Mouse (Mus musculus) stomach, postnatal 0 days (tissue): ENCODE data around the gene Ccdc194. TPM values are rescaled to one million over a fixed set of nuclear protein-coding genes. Genes with fewer than 3 reads are reported as not detected.

Source experiments
- ATAC-seq: fragments of 200-750 bp; cut with Nextera tagmentation; 2 replicates; pipeline ENCODE4 v1.8.0; 2017; ENCODE audit not compliant: low FRiP score, low TSS enrichment
- DNase-seq: peaks from one replicate; pipeline ENCODE4 v3.0.0-alpha.2; 2016; ENCODE audit warnings: low spot score
- H3K27ac ChIP-seq: fragments of 300-500 bp; sonication (generic); replicated peaks from 2 replicates; pipeline ENCODE4 v1.5.1; 2014; ENCODE audit warnings: mild to moderate bottlenecking, control low read depth
- H3K27me3 ChIP-seq: fragments of 300-500 bp; sonication (generic); 2 replicates; pipeline ENCODE4 v1.6.1; 2014; ENCODE audit warnings: low read length; ENCODE audit not compliant: control insufficient read depth, insufficient read depth
- H3K36me3 ChIP-seq: fragments of 300-500 bp; sonication (generic); 2 replicates; pipeline ENCODE4 v1.6.1; 2014; ENCODE audit warnings: low read length, mixed read lengths; ENCODE audit not compliant: control insufficient read depth, insufficient read depth
- H3K4me1 ChIP-seq: fragments of 300-500 bp; sonication (generic); replicated peaks from 2 replicates; pipeline ENCODE4 v1.6.1; 2014; ENCODE audit warnings: antibody characterized with exemption; ENCODE audit not compliant: control insufficient read depth, insufficient read depth
- H3K4me2 ChIP-seq: fragments of 300-500 bp; sonication (generic); replicated peaks from 2 replicates; pipeline ENCODE4 v1.6.1; 2014; ENCODE audit warnings: low read depth, mild to moderate bottlenecking, control low read depth, moderate library complexity
- H3K4me3 ChIP-seq: fragments of 300-500 bp; sonication (generic); 2 replicates; pipeline ENCODE4 v1.5.1; 2014; ENCODE audit warnings: low read depth, low read length, control low read depth
- H3K9ac ChIP-seq: fragments of 300-500 bp; sonication (generic); 2 replicates; pipeline ENCODE4 v1.6.1; 2014; ENCODE audit warnings: mild to moderate bottlenecking, low read length, control low read depth, mixed read lengths
- H3K9me3 ChIP-seq: fragments of 300-500 bp; sonication (generic); 2 replicates; pipeline ENCODE4 v1.6.1; 2016; ENCODE audit warnings: low read length; ENCODE audit not compliant: control insufficient read depth
- CTCF ChIP-seq: IDR thresholded peaks from 2 replicates; pipeline ENCODE4 v1.5.1; 2016; ENCODE audit warnings: antibody characterized with exemption, low read depth, mild to moderate bottlenecking, moderate library complexity
- EP300 ChIP-seq: optimal IDR thresholded peaks from 2 replicates; pipeline ENCODE3; 2016; ENCODE audit warnings: antibody characterized with exemption
- WGBS: fragments of 180-500 bp; shearing (Covaris S2); extraction: QIAGEN DNeasy Blood & Tissue Kit; methylation state at CpG from one replicate; pipeline ENCODE4 v1.1.7; 2014; 5-methylcytosine and 5-hydroxymethylcytosine counted together
- polyA plus RNA-seq: library from polyadenylated mRNA; unstranded; fragments of >200 nt; fragmentation: Nextera tagmentation; extraction: Ambion mirVana; gene quantifications from 2 replicates; pipeline ENCODE4 v1.2.1, GENCODE M21; 2015

The Ccdc194 gene
- polyA plus RNA-seq, 1 experiment from 2014 or later: 0.29 TPM

DNA sequence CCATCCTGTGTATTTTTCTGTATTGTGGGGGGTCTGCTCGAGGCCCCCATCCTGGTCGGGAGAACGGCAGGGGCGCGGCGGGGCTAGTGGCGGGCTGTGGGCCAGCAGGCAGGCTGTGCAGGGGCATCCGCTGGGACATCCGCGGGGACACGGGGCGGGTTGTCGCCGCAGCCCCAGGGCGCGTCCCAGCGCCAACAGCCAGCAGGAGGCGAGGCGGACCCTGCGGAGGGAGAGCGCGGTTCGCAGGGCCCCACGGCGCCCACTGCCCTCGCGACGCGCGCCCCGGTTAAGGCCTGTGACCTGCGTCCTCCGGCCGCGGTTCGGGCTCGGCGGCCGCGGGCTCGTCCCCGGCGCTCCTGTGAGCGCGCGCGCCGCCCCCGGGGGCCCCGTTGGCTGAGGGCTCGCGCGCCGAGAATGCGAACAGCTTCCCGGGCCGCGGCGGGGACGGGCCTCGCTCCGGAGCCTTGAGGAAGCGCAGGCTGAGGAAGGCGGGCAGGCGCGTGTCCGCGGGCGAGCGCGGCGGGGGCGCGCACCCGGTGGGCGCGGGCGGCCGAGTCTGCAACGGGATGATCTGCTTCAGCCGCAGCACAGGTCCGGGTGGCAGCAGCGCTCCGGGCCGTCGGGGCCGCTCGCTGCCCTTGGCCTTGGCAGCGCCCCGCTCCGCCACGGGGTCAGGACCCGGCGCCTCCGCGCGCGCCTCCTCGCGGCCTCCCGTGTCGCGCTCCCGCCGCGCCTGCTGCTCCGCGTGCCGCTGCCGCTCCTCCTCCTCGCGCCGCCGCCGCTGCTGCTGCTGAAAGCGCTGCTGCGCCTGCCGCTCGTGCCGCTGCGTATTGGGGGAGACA is 49.2 kb downstream of the Ccdc194 start:
- H3K27me3 ChIP-seq: no peaks in the 10 kb centered on the region
- peak overlapping the region; percentile 86 for H3K27ac ChIP-seq
- H3K4me3 ChIP-seq: peak overlapping the region; percentile 64
- H3K4me2 ChIP-seq: peak overlapping the region; percentile 81
- H3K9ac ChIP-seq: peak overlapping the region; percentile 68
- 1% methylated on average over 42 of the region's 121 CpGs for WGBS
- H3K36me3 ChIP-seq: peaks cover 4% of the 10 kb centered on the region
- DNase-seq (peak; percentile 77), ATAC-seq (peak; percentile 71)
- H3K4me1 ChIP-seq: no peaks in the 10 kb centered on the region
- H3K9me3 ChIP-seq: no peaks in the 10 kb centered on the region
- TF ChIP-seq EP300 (no peak), CTCF (peak; percentile 50)

GRCm38 (mm10) chr8:71475702-71476075 is 49.8 kb downstream of the Ccdc194 start:
- Histone ChIP-seq H3K4me1 (no peaks in the 10 kb centered on the region), H3K9me3 (no peaks in the 10 kb centered on the region), H3K27ac (no peak overlapping the region), H3K36me3 (peaks cover 4% of the 10 kb centered on the region), H3K27me3 (no peaks in the 10 kb centered on the region), H3K4me3 (peak overlapping the region; percentile 64), H3K4me2 (peak overlapping the region; percentile 81), H3K9ac (peak overlapping the region; percentile 68; the same call in 1 of the 2 replicates)
- TF ChIP-seq CTCF (no peak), EP300 (no peak)
- no peak for ATAC-seq
- WGBS: 24% methylated on average over 4 of the region's 4 CpGs
- no peak for DNase-seq

DNA sequence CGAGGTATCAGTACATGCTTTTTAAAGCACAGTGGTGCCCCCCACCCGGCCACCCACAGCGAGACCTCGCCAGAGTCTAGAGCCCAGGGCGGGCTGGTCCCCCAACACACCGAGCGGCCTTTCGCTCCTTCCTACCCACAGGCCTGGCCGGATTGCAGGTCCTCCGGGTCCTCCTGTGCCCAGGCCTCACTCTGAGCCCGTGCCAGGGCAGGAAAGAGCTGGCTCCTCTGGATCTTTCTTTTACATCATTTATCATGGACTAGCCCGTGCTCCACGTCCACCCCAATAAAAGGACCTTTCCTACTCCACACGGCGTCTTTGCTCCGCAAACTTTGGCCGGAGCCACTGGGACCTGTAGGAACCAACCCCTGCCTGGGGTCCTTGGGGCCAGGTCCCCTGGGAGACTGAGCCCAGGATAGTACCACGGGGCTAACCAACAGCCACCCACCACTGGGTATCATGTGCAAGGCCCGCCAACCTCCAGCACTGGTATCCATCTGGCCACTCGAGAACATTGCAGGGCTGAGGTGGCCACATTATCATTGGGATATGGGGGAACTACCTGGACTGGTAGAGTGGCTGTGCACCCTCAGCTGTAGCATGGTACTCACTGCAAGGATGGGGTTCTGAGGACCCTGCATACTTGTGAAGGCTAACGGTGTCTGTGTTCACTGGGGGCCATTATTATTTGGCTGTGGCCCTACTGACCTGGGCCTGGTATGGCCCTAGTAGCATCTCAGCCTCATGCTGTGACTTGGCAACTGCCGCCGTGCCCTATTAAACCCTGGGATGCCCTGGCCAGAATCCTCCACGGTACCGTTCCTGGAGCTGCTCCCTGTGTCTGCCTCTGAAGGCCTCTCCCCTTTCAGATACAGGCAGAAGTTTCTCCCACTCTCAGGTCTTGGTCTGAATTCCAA is 50.5 kb downstream of the Ccdc194 start:
- H3K27me3 ChIP-seq: no peaks in the 10 kb centered on the region
- no peaks in the 10 kb centered on the region for H3K4me1 ChIP-seq
- ATAC-seq (no peak), DNase-seq (no peak)
- TF ChIP-seq EP300: no peak
- H3K4me3 ChIP-seq: no peak overlapping the region
- WGBS: 88% methylated on average over 25 of the region's 25 CpGs
- H3K9ac ChIP-seq: peak overlapping the region; percentile 18; the same call in 1 of the 2 replicates
- peaks cover 4% of the 10 kb centered on the region for H3K36me3 ChIP-seq
- no peak overlapping the region; the same call in 1 of the 2 replicates for H3K4me2 ChIP-seq
- H3K27ac ChIP-seq: no peak overlapping the region
- no peaks in the 10 kb centered on the region for H3K9me3 ChIP-seq

- Histone ChIP-seq H3K4me2 (no peak overlapping the region), H3K27me3 (no peaks in the 10 kb centered on the region), H3K9ac (no peak overlapping the region), H3K36me3 (peaks cover 4% of the 10 kb centered on the region), H3K27ac (no peak overlapping the region), H3K4me3 (no peak overlapping the region), H3K9me3 (no peaks in the 10 kb centered on the region), H3K4me1 (no peaks in the 10 kb centered on the region; the same call in 1 of the 2 replicates)
- TF ChIP-seq CTCF: no peak
- TF ChIP-seq EP300: no peak
- DNase-seq (no peak), ATAC-seq (no peak)
- 92% methylated on average over 18 of the region's 18 CpGs for WGBS
These were observed 51.2 kb downstream of the Ccdc194 start for GRCm38 (mm10) chr8:71474344-71474743.

GRCm38 (mm10) chr8:71472601-71473386 is 52.7 kb downstream of the Ccdc194 start:
- ATAC-seq: no peak
- H3K4me2 ChIP-seq: no peak overlapping the region
- no peaks in the 10 kb centered on the region; the same call in 1 of the 2 replicates for H3K4me1 ChIP-seq
- H3K9me3 ChIP-seq: no peaks in the 10 kb centered on the region
- H3K27ac ChIP-seq: no peak overlapping the region
- WGBS: 90% methylated on average over 8 of the region's 8 CpGs
- H3K36me3 ChIP-seq: peaks cover 4% of the 10 kb centered on the region
- no peak overlapping the region for H3K4me3 ChIP-seq
- TF ChIP-seq CTCF (peak; percentile 60), EP300 (no peak)
- no peak overlapping the region for H3K9ac ChIP-seq
- DNase-seq: no peak
- H3K27me3 ChIP-seq: no peaks in the 10 kb centered on the region
